Mouse (Mus musculus) CD4-positive helper T cell, adult 2 months (primary cell): ENCODE data around the gene Gzf1.

Source experiments
- DNase-seq: peaks from one replicate; pipeline ENCODE4 v3.0.0-alpha.2; 2012; ENCODE audit warnings: low read depth, missing footprints, low spot score

Gene Gzf1

DNA sequence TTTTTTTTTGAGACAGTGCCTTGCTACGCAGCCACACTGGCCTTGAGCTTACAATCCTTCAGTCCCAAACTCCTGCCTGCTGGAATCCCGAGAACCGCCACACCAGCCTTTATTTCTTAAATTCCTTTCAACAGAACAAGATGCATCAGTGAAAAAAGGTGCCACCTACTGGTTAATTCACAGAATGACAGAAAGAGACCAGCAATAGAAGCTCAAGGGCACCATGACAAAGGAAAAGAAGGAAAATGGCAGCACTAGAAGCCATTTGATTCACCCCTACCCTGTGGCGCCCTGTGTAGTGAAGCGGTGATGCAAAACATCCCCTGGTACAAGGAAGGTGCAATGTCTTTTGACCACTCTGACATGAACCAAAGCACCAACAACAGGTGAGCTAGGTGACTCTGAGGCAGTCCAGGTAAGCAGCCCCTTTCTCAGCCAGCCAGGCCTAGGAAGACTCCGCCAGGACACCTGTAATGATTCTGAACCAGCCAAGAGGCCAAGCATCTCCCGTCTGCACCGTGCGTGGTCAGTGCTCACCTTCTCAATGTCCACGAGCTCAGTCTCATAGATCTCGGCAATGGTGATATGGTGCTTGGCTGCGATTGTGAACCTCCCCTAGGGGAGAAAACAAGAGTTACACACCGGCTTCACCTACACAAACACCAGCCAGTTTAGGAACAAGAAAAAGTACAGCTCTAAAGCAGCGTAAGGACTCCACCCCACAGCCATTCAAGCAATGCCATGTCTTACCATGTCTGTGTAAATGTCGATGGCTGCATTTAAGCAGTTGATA, 25.8 kb downstream of the Gzf1 start:
- peak; percentile 21 for DNase-seq

DNA sequence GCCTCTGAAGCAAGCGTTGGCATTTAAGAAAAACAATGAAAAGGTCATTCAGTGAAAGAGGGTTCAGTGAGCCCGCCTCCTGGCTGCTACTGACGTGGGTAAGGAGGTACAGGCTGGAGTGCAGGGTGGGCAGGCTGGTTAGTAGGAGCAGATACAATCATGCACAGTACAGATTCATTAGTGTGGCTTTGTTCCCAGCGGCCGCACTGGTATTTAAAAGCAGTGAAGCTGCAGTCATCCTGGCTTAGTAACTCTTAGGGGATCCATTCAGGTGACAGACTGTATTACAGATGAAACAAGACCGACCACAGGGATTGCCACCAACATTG, 26.3 kb downstream of the Gzf1 start:
- DNase-seq: no peak

DNA sequence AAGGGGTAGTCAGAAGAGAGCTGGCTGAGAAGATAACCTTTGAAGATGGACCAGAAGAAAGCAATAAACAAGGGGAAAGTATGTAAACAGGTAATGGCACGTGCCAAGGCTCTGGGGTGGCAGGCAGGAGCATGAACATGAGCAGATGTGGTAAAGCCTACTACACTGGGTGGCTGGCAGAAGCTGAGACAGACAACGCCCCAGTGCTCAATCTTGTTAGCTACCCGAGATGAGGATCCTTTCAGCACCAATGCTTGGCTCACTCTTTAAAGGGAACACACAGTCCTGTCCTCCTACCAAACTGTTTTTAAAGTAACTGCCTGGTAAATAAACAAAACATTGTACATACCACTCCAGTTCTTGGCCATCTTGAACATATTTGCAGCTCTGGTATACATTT, 31.5 kb downstream of the Gzf1 start:
- DNase-seq: no peak

DNA sequence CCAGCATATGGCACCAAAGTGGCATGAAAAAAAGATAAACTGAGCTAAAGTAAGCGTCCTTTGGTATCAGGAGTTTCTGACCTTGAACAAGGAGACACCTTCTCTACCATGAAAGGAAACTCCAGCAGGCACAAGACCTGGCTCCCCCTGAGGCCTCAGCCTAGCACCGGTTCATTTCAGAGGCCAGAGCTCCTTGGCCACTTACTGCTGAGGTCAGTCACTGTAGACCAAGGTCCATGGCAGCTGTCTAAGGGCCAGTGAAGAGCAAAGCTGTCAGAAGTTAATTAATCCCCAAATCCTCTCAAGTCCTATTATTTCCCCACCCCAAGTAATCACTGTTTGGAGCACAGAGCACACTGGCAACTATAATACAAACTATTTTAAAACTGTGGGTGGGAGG, 36.2 kb downstream of the Gzf1 start:
- no peak for DNase-seq

DNA sequence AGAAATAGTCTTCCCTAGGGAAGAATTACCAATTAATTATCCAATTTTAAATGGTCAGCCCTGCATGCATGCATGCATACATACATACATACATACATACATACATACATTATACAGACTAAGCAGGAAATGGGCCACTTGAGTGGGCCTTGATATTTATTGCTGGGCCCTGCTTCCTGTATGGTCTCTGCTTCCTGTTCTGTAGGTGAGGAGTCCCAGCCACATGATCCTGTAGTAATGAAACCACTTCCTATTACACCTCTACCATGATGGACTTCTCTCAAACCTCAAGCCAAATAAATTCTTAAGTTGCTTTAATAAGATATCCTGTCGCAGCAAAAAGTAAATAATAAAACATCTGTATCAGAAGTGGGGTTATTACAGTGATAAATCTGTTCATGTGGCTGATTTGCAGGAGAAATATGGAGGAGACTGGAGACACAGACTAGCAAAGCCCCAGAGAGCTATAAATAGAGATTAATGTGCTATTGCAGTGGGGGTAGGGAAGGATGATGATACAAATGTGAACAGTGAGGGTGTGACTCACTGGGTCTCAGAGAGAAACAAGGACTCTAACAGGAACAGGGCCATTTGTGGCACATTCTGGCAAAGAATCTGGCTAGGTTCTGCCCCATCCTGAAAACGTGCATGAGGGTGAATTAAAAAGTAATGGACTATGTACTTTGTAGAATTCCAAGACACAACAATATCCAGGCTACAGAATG, 38.6 kb downstream of the Gzf1 start:
- DNase-seq: no peak

DNA sequence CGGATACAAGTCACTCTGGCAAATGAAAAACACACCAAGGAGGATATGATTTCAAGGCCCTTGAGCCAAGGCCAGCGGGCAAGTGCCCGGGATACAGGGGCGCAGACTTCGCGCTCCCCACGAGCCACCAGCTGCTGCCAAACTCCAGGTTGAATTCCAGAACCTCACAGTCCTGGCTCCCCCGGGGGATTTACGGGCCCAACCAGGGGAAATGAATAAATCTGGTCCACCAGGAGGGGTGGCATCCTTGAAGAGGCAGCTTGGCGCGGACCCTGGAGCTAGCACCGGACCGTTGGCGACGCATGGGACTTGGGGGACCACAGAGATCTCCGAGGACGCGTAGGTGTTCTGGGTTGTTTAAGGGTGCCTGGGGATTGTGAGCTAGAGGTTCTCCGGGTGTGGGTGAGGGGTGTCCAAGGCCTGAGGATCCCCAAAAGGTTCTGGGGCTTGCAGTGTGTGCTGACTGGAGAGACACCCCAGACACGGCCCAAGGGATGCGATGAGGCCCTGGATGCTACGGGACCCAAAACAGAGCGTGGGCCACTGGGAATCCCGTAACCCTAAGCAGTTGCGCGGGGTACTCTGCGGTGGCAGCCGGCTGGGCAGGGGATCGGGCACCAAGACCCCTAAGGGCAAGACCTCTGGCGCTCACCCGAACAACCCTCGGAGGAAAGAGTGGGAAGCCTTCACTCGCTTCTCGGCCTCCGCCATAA, 50.9 kb downstream of the Gzf1 start:
- no peak for DNase-seq

DNA sequence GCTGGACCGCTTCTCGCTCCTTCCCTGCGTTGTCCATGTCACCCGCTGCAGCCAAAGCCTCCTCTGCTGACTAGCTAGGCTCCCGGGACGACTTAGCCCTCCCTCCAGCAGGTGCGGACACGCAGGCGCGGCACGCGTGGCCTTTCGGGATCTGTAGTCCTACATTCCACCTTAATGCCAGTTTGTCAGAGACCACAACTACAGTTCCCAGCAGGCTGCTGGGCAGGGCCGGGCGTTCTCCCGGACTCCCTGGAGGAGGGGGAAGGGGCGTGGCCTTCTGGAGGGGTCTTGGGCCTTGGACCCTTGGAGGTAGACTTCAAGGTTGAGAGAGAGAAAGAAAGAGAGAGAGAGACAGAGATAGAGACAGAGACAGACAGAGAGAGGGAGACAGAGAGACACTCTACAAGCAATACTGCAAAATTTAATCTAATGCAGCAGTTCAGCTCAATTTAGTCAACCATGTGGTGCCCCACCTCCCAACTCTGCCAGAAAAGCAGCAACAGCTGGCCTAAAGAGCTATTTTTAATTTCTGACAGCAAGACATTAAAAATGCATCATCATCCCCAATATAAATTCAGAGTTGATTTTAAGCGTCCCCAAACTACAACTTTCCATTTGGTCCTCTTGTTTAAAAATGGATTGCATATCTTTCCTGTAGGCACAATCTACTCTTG, 51.6 kb downstream of the Gzf1 start, which contains the start of gene Napb:
TSS of gene Napb (minus strand) at position 141 of the 674 bp plus-strand sequence.
- DNase-seq: peak; percentile 59
